Comparison of ENCODE assay signal across 28 mouse cellular contexts in genomic region chr7:82383536-82383848, GRCm38 (mm10). TPM values are rescaled to one million over a fixed set of nuclear protein-coding genes. Genes with fewer than 3 reads are reported as not detected.
A peak's percentile ranks its signal among the peaks of the same experiment; 100 is the strongest.
DNase-seq lines count a peak whose midpoint lies in the region; ATAC-seq and TF ChIP-seq lines count a peak whose summit lies in the region.
"Had no signal": no experiment of that assay in that cellular context is flagged by ENCODE, and none has a peak within 500 bp of the region (broad histone marks: within the 10 kb centered on the region; RNA-seq: fewer than 3 reads in every experiment).

No protein-coding gene starts in this region.

- H3K27me3 ChIP-seq in limb, embryonic 11.5 days (ENCODE audit: control insufficient read depth, insufficient read depth, low read length): no peaks in the 10 kb centered on the region
- no peaks in the 10 kb centered on the region for H3K27me3 ChIP-seq in limb, embryonic 14.5 days (ENCODE audit: control insufficient read depth, insufficient read depth, low read length)
- no peaks in the 10 kb centered on the region for H3K27me3 ChIP-seq in midbrain, embryonic 10.5 days (ENCODE audit: low read depth, poor library complexity, severe bottlenecking)
- H3K27me3 ChIP-seq: embryonic facial prominence, embryonic 12.5 days; embryonic facial prominence, embryonic 15.5 days; heart, embryonic 13.5 days; Patski had no signal

- peak; percentile 65 for ATAC-seq in limb, embryonic 11.5 days (ENCODE audit: insufficient number of reproducible peaks, low FRiP score, low TSS enrichment, low read depth)
- ATAC-seq in limb, embryonic 14.5 days (ENCODE audit: low FRiP score, low read depth): peak; percentile 54
- ATAC-seq: forebrain, embryonic 14.5 days; forebrain, postnatal 0 days; Patski had no signal

- peak; percentile 5 for DNase-seq in kidney, adult 9 months
- DNase-seq in kidney, postnatal 10 days: no peak
- peak; percentile 33 for DNase-seq in brain, embryonic 14.5 days (ENCODE audit: low read depth)
- DNase-seq in limb, embryonic 11.5 days (ENCODE audit: low spot score): peak; percentile 46
- DNase-seq in limb, embryonic 14.5 days (ENCODE audit: low spot score): no peak
- no peak for DNase-seq in layer of hippocampus, adult 9-11 months
- no peak for DNase-seq in midbrain, embryonic 10.5 days (ENCODE audit: low spot score)
- DNase-seq: adrenal gland, postnatal 10 days; adrenal gland, postnatal 36 days; B cell, adult 2 months; cerebellum, adult 11 months; cerebellum, adult 2 months; cerebellum, adult 9-11 months; cerebellum, postnatal 25 days; forebrain, postnatal 0 days; gastrocnemius, adult 2 months; gastrocnemius, postnatal 14 days; heart, adult 2 months; heart, postnatal 14 days; heart, postnatal 4 days had no signal

- H3K4me2 ChIP-seq in limb, embryonic 11.5 days (ENCODE audit: low read depth, severe bottlenecking): no peak overlapping the region
- no peak overlapping the region for H3K4me2 ChIP-seq in limb, embryonic 14.5 days (replicated peaks; ENCODE audit: low read depth, low read length, severe bottlenecking)
- H3K4me2 ChIP-seq: embryonic facial prominence, embryonic 12.5 days; embryonic facial prominence, embryonic 15.5 days; heart, embryonic 13.5 days; hindbrain, embryonic 14.5 days had no signal

- TF ChIP-seq POLR2A in brain, embryonic 14.5 days (IDR thresholded peaks at IDR 0.05; ENCODE audit: borderline replicate concordance, extremely low read depth, insufficient read depth, insufficient read length, poor library complexity, severe bottlenecking): no peak
- TF ChIP-seq POLR2A in limb, embryonic 14.5 days (IDR thresholded peaks at IDR 0.05; ENCODE audit: borderline replicate concordance, extremely low read depth, insufficient read depth, insufficient read length): no peak

- no peaks in the 10 kb centered on the region for H3K9me3 ChIP-seq in limb, embryonic 11.5 days (ENCODE audit: control insufficient read depth, low read length)
- H3K9me3 ChIP-seq in limb, embryonic 14.5 days (ENCODE audit: control insufficient read depth, low read length): no peaks in the 10 kb centered on the region
- H3K9me3 ChIP-seq in midbrain, embryonic 10.5 days (replicated peaks): no peaks in the 10 kb centered on the region
- H3K9me3 ChIP-seq: embryonic facial prominence, embryonic 12.5 days; embryonic facial prominence, embryonic 15.5 days; heart, embryonic 10.5 days; heart, embryonic 13.5 days had no signal

- H3K27ac ChIP-seq in limb, embryonic 11.5 days (replicated peaks; ENCODE audit: low read depth, low read length): peak overlapping the region; percentile 76; the same call in 1 of the 2 replicates
- 0 out of 2 replicates have a peak overlapping the region, but pooled peaks have one; percentile 20 for H3K27ac ChIP-seq in limb, embryonic 14.5 days (replicated peaks; ENCODE audit: low read depth, low read length)
- no peak overlapping the region for H3K27ac ChIP-seq in midbrain, embryonic 10.5 days (replicated peaks)
- H3K27ac ChIP-seq: embryonic facial prominence, embryonic 12.5 days; embryonic facial prominence, embryonic 15.5 days; gastrocnemius, adult 2 months; heart, adult 2 months; heart, embryonic 10.5 days; heart, embryonic 13.5 days; hindbrain, embryonic 14.5 days had no signal

- no peaks in the 10 kb centered on the region for H3K36me3 ChIP-seq in limb, embryonic 11.5 days (ENCODE audit: control insufficient read depth, insufficient read depth, low read length)
- H3K36me3 ChIP-seq in limb, embryonic 14.5 days (ENCODE audit: control insufficient read depth, insufficient read depth, low read length): no peaks in the 10 kb centered on the region
- no peaks in the 10 kb centered on the region for H3K36me3 ChIP-seq in midbrain, embryonic 10.5 days
- H3K36me3 ChIP-seq: embryonic facial prominence, embryonic 12.5 days; embryonic facial prominence, embryonic 15.5 days; G1E; heart, embryonic 10.5 days; heart, embryonic 13.5 days had no signal

- WGBS in limb, embryonic 11.5 days: 13% methylated on average over 3 of the region's 3 CpGs
- 24% methylated on average over 3 of the region's 3 CpGs for WGBS in limb, embryonic 14.5 days
- 77% methylated on average over 3 of the region's 3 CpGs for WGBS in midbrain, embryonic 10.5 days

- no peak overlapping the region for H3K9ac ChIP-seq in limb, embryonic 11.5 days (ENCODE audit: low read length)
- H3K9ac ChIP-seq in limb, embryonic 14.5 days (ENCODE audit: low read depth, low read length, severe bottlenecking): no peak overlapping the region
- H3K9ac ChIP-seq: embryonic facial prominence, embryonic 12.5 days; embryonic facial prominence, embryonic 15.5 days; forebrain, postnatal 0 days; heart, embryonic 13.5 days; hindbrain, embryonic 14.5 days had no signal

- peaks cover 11% of the 10 kb centered on the region for H3K4me1 ChIP-seq in limb, embryonic 11.5 days (ENCODE audit: control insufficient read depth, insufficient read depth, low read length)
- peaks cover 12% of the 10 kb centered on the region for H3K4me1 ChIP-seq in limb, embryonic 14.5 days (ENCODE audit: control insufficient read depth, insufficient read depth, low read length)
- no peaks in the 10 kb centered on the region for H3K4me1 ChIP-seq in midbrain, embryonic 10.5 days
- H3K4me1 ChIP-seq: embryonic facial prominence, embryonic 12.5 days; embryonic facial prominence, embryonic 15.5 days had no signal

- H3K4me3 ChIP-seq in limb, embryonic 11.5 days (ENCODE audit: low read depth, low read length): no peak overlapping the region
- no peak overlapping the region for H3K4me3 ChIP-seq in limb, embryonic 14.5 days (replicated peaks; ENCODE audit: low read length)
- H3K4me3 ChIP-seq in midbrain, embryonic 10.5 days: no peak overlapping the region
- H3K4me3 ChIP-seq: embryonic facial prominence, embryonic 12.5 days; embryonic facial prominence, embryonic 15.5 days; gastrocnemius, adult 2 months; heart, adult 2 months; heart, embryonic 10.5 days; heart, embryonic 13.5 days had no signal

- TF ChIP-seq CTCF in brain, embryonic 14.5 days (IDR thresholded peaks at IDR 0.05; ENCODE audit: borderline replicate concordance, extremely low read depth, insufficient read depth, insufficient read length): no peak

RNA-seq across cellular contexts. Expression of gene Adamtsl3, which starts 48.0 kb away (rescaled TPM):
- 0.54 and 0.92 TPM in 2 replicates for polyA plus RNA-seq in brain, embryonic 14.5 days (2012; rRNA removed)
- polyA plus RNA-seq in limb, embryonic 11.5 days (2014; fragmentation: Nextera tagmentation; extraction: Ambion mirVana): 1.4 and 1.7 TPM in 2 replicates
- 9.2 and 9.7 TPM in 2 replicates for polyA plus RNA-seq in limb, embryonic 14.5 days (2012; rRNA removed)
- polyA plus RNA-seq in limb, embryonic 14.5 days (2014; fragmentation: Nextera tagmentation; extraction: Ambion mirVana): 8.3 and 10.6 TPM in 2 replicates
- polyA plus RNA-seq in midbrain, embryonic 10.5 days (2016; fragmentation: Nextera tagmentation; extraction: Ambion mirVana): not detected in 2 replicates
- polyA plus RNA-seq: G1E had no signal

Comparison
In these comparisons a context has a peak if more than half of its experiments do, and no peak if none do; other contexts are left out.
1. DNase-seq: peak in kidney, adult 9 months (single experiment), brain, embryonic 14.5 days (single experiment) and limb, embryonic 11.5 days (single experiment); none in kidney, postnatal 10 days (single experiment), limb, embryonic 14.5 days (single experiment), layer of hippocampus, adult 9-11 months (single experiment) and midbrain, embryonic 10.5 days (single experiment).